Mouse (Mus musculus) c-Kit-positive CD71-positive TER-119-positive erythroid progenitor cells, embryonic 14.5 days (primary cell): ENCODE measurements around the gene Actr6.
A peak's percentile ranks its signal among the peaks of the same experiment; 100 is the strongest.

Source experiments
- DNase-seq: peaks from one replicate; pipeline ENCODE4 v3.0.0-alpha.2; 2013; ENCODE audit warnings: low spot score

Gene Actr6

GRCm38 (mm10) chr10:89732001-89732794 lies at the start of gene Actr6:
Gene Actr6 (minus strand): TSS chr10:89732295.
- peak; percentile 91 for DNase-seq

- no peak for DNase-seq
Measured at GRCm38 (mm10) chr10:89776029-89776428, 43.9 kb upstream of the Actr6 start.

- DNase-seq, result no peak
Measured at GRCm38 (mm10) chr10:89771894-89772293, 39.8 kb upstream of the Actr6 start.

- no peak for DNase-seq
Measured at GRCm38 (mm10) chr10:89769096-89769495, 37.0 kb upstream of the Actr6 start.

- no peak for DNase-seq
Measured at GRCm38 (mm10) chr10:89768352-89769020, 36.4 kb upstream of the Actr6 start.

- DNase-seq, result no peak
Measured at GRCm38 (mm10) chr10:89765790-89766714, 34.0 kb upstream of the Actr6 start.

- peak; percentile 9 for DNase-seq
Measured at GRCm38 (mm10) chr10:89764457-89765121, 32.5 kb upstream of the Actr6 start.

GRCm38 (mm10) chr10:89760772-89761171 lies 28.7 kb upstream of the Actr6 start:
- DNase-seq, result no peak

GRCm38 (mm10) chr10:89755231-89755630 lies 23.1 kb upstream of the Actr6 start:
- no peak for DNase-seq

GRCm38 (mm10) chr10:89751069-89751468 lies 19.0 kb upstream of the Actr6 start:
- DNase-seq, result no peak

GRCm38 (mm10) chr10:89748619-89749018 lies 16.5 kb upstream of the Actr6 start:
- no peak for DNase-seq

- DNase-seq, result no peak
Measured at GRCm38 (mm10) chr10:89747911-89748310, 15.8 kb upstream of the Actr6 start.

- no peak for DNase-seq
Measured at GRCm38 (mm10) chr10:89747221-89747905, 15.3 kb upstream of the Actr6 start.

- DNase-seq, result no peak
Measured at GRCm38 (mm10) chr10:89746581-89746980, 14.5 kb upstream of the Actr6 start.

- DNase-seq, result peak; percentile 23
Measured at GRCm38 (mm10) chr10:89745666-89746020, 13.5 kb upstream of the Actr6 start.

- peak; percentile 91 for DNase-seq
Measured at GRCm38 (mm10) chr10:89744871-89745665, 13.0 kb upstream of the Actr6 start, which contains the start of gene Uhrf1bp1l. Gene Uhrf1bp1l (plus strand): TSS chr10:89744991.

GRCm38 (mm10) chr10:89744341-89744740 lies 12.2 kb upstream of the Actr6 start:
- peak; percentile 9 for DNase-seq

GRCm38 (mm10) chr10:89743266-89743665 lies 11.2 kb upstream of the Actr6 start:
- no peak for DNase-seq

- no peak for DNase-seq
Measured at GRCm38 (mm10) chr10:89740995-89741394, 8.9 kb upstream of the Actr6 start.

GRCm38 (mm10) chr10:89739703-89740102 lies 7.6 kb upstream of the Actr6 start:
- no peak for DNase-seq
